Mouse (Mus musculus): ENCODE data around the gene Klf8. TPM values are rescaled to one million over a fixed set of nuclear protein-coding genes. Genes with fewer than 3 reads are reported as not detected.

Klf8 gene
- total and polyA plus RNA-seq, 3 experiments: 0.15 to 0.72 (median 0.31) TPM

DNA sequence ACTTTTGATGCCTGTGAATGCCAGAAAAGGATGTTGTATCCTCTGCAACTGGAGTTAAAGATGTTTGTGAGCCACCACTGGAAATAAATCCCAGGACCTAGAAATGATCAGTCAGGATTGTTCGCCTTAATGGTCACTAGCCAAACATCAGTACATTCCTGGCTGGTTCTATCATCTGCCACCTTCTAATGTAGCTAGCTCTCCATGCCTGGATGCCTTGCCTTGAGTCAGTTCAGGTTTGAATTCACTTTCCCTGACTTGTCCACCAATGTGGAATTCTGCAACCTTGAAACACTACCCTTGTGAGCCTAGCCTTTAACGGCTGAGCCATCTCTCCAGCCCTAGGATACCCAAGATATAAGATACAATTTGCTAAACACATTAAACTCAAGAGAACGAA is 202.8 kb downstream of the Klf8 start:
- DNase-seq: no peak

Other genes starting within 250 kb of the Klf8 start
- 1 to 10 TPM; 1.9 to 2.8 TPM for gene Usp51, start 231.0 kb upstream of the Klf8 start, total RNA-seq (2021)
- gene Usp51, start 231.0 kb upstream of the Klf8 start, polyA plus RNA-seq (2012; rRNA removed): 0.40 and 0.58 TPM in 2 replicates
- 10 to 100 TPM; 12.4 to 30.4 TPM for gene Mageh1, start 199.9 kb upstream of the Klf8 start, total RNA-seq (2021)
- gene Mageh1, start 199.9 kb upstream of the Klf8 start, polyA plus RNA-seq (2012; rRNA removed): 5.8 and 6.0 TPM in 2 replicates
- gene Foxr2, start 118.7 kb upstream of the Klf8 start, total RNA-seq (2021): not detected
- 0.03 TPM in 1 of 2 replicates, not detected in the other for gene Foxr2, start 118.7 kb upstream of the Klf8 start, polyA plus RNA-seq (2012; rRNA removed)
- 10 to 100 TPM in 1 of 2 experiments, 1 to 10 TPM in 1; 6.4 to 13.2 TPM for gene Rragb, start 97.5 kb upstream of the Klf8 start, total RNA-seq (2021)
- gene Rragb, start 97.5 kb upstream of the Klf8 start, polyA plus RNA-seq (2012; rRNA removed): 2.3 and 3.7 TPM in 2 replicates